Mouse (Mus musculus) midbrain, postnatal 0 days (tissue): ENCODE measurements around the gene Leo1. TPM values are rescaled to one million over a fixed set of nuclear protein-coding genes. Genes with fewer than 3 reads are reported as not detected.

Experiments used
- ATAC-seq: fragments of 200-750 bp; cut with Nextera tagmentation; 2 replicates; pipeline ENCODE4 v1.8.0; 2017; ENCODE audit warnings: moderate number of reproducible peaks, mild to moderate bottlenecking, moderate TSS enrichment, moderate library complexity; ENCODE audit not compliant: low FRiP score
- DNase-seq: peaks from one replicate; pipeline ENCODE4 v3.0.0-alpha.2; 2015; ENCODE audit warnings: low spot score
- H3K27ac ChIP-seq: fragments of 300-500 bp; sonication (generic); 2 replicates; pipeline ENCODE4 v1.5.1; 2014; ENCODE audit warnings: low read depth, mild to moderate bottlenecking, low read length, mixed read lengths
- H3K27me3 ChIP-seq: fragments of 300-500 bp; sonication (generic); 2 replicates; pipeline ENCODE4 v1.6.1; 2014; ENCODE audit warnings: low read length, control low read depth, mixed read lengths; ENCODE audit not compliant: insufficient read depth
- H3K36me3 ChIP-seq: fragments of 300-500 bp; sonication (generic); 2 replicates; pipeline ENCODE4 v1.6.1; 2014; ENCODE audit warnings: low read length, control low read depth, mixed read lengths; ENCODE audit not compliant: insufficient read depth
- H3K4me1 ChIP-seq: fragments of 300-500 bp; sonication (generic); 2 replicates; pipeline ENCODE4 v1.6.1; 2014; ENCODE audit warnings: mild to moderate bottlenecking, control low read depth, antibody characterized with exemption, low read length, mixed read lengths; ENCODE audit not compliant: insufficient read depth
- H3K4me2 ChIP-seq: fragments of 300-500 bp; sonication (generic); 2 replicates; pipeline ENCODE4 v1.6.1; 2014; ENCODE audit warnings: low read depth, mild to moderate bottlenecking, low read length, mixed read lengths; ENCODE audit not compliant: poor library complexity, severe bottlenecking
- H3K4me3 ChIP-seq: fragments of 300-500 bp; sonication (generic); 2 replicates; pipeline ENCODE4 v1.5.1; 2014; ENCODE audit warnings: low read depth, mild to moderate bottlenecking, low read length, moderate library complexity
- H3K9ac ChIP-seq: fragments of 300-500 bp; sonication (generic); replicated peaks from 2 replicates; pipeline ENCODE4 v1.6.1; 2014; ENCODE audit warnings: mild to moderate bottlenecking, low read length, moderate library complexity, mixed read lengths; ENCODE audit not compliant: poor library complexity, severe bottlenecking
- H3K9me3 ChIP-seq: fragments of 300-500 bp; sonication (generic); 2 replicates; pipeline ENCODE4 v1.6.1; 2016; ENCODE audit warnings: low read length, control low read depth
- CTCF ChIP-seq: IDR thresholded peaks from 2 replicates; pipeline ENCODE4 v1.5.1; 2016; ENCODE audit warnings: antibody characterized with exemption, mild to moderate bottlenecking
- WGBS: fragments of 180-500 bp; shearing (Covaris S2); extraction: QIAGEN DNeasy Blood & Tissue Kit; methylation state at CpG from one replicate; pipeline ENCODE4 v1.1.7; 2014; 5-methylcytosine and 5-hydroxymethylcytosine counted together
- polyA plus RNA-seq: library from polyadenylated mRNA; unstranded; fragments of >200 nt; fragmentation: Nextera tagmentation; extraction: Ambion mirVana; gene quantifications from 2 replicates; pipeline ENCODE4 v1.2.1, GENCODE M21; 2015
- total RNA-seq: library from RNA; depleted of rRNA; stranded (reverse); fragments of >200 nt; gene quantifications from 2 replicates; pipeline ENCODE4 v1.2.3, GENCODE M21; 2014

Leo1 gene
- total and polyA plus RNA-seq, 2 experiments from 2014 or later = 27.8 to 45.0 TPM

GRCm38 (mm10) chr9:75414204-75414603, 27.1 kb upstream of the Leo1 start:
- Histone ChIP-seq H3K27ac (no peak overlapping the region), H3K9me3 (no peaks in the 10 kb centered on the region), H3K27me3 (no peaks in the 10 kb centered on the region), H3K4me2 (no peak overlapping the region), H3K36me3 (no peaks in the 10 kb centered on the region), H3K9ac (no peak overlapping the region), H3K4me3 (no peak overlapping the region), H3K4me1 (no peaks in the 10 kb centered on the region)
- ATAC-seq (no peak), DNase-seq (no peak)
- 50% methylated on average over 5 of the region's 5 CpGs for WGBS
- TF ChIP-seq CTCF = no peak

- Histone ChIP-seq H3K36me3 (no peaks in the 10 kb centered on the region), H3K4me3 (no peak overlapping the region), H3K4me1 (no peaks in the 10 kb centered on the region), H3K27me3 (no peaks in the 10 kb centered on the region), H3K9me3 (no peaks in the 10 kb centered on the region), H3K9ac (no peak overlapping the region), H3K27ac (no peak overlapping the region), H3K4me2 (no peak overlapping the region)
- no peak for TF ChIP-seq CTCF
- ATAC-seq (no peak), DNase-seq (no peak)
- WGBS = 86% methylated on average over 3 of the region's 3 CpGs
Observed at GRCm38 (mm10) chr9:75422251-75422691, 19.1 kb upstream of the Leo1 start.

GRCm38 (mm10) chr9:75423683-75424082, 17.6 kb upstream of the Leo1 start:
- DNase-seq (no peak), ATAC-seq (no peak)
- Histone ChIP-seq H3K4me1 (no peaks in the 10 kb centered on the region), H3K36me3 (no peaks in the 10 kb centered on the region), H3K4me3 (no peak overlapping the region), H3K9ac (no peak overlapping the region), H3K27ac (no peak overlapping the region), H3K27me3 (no peaks in the 10 kb centered on the region), H3K9me3 (no peaks in the 10 kb centered on the region), H3K4me2 (no peak overlapping the region)
- WGBS = 73% methylated on average over 5 of the region's 5 CpGs
- no peak for TF ChIP-seq CTCF

- DNase-seq = no peak
- Histone ChIP-seq H3K36me3 (no peaks in the 10 kb centered on the region), H3K9me3 (no peaks in the 10 kb centered on the region), H3K27ac (no peak overlapping the region), H3K4me1 (no peaks in the 10 kb centered on the region), H3K9ac (no peak overlapping the region), H3K27me3 (no peaks in the 10 kb centered on the region), H3K4me3 (no peak overlapping the region), H3K4me2 (no peak overlapping the region)
- TF ChIP-seq CTCF = no peak
- WGBS = 82% methylated on average over 6 of the region's 6 CpGs
- ATAC-seq = no peak
Observed at GRCm38 (mm10) chr9:75424358-75425150, 16.8 kb upstream of the Leo1 start.

- no peaks in the 10 kb centered on the region for H3K36me3 ChIP-seq
- no peak for TF ChIP-seq CTCF
- ATAC-seq (no peak), DNase-seq (no peak)
- H3K27me3 ChIP-seq = no peaks in the 10 kb centered on the region
- H3K4me1 ChIP-seq = no peaks in the 10 kb centered on the region
- no peaks in the 10 kb centered on the region for H3K9me3 ChIP-seq
- H3K9ac ChIP-seq = no peak overlapping the region
- no peak overlapping the region for H3K27ac ChIP-seq
- H3K4me3 ChIP-seq = no peak overlapping the region
- no peak overlapping the region for H3K4me2 ChIP-seq
- WGBS = 83% methylated on average over 7 of the region's 7 CpGs
Observed at GRCm38 (mm10) chr9:75425796-75426391, 15.4 kb upstream of the Leo1 start.
